ENCODE assay signal across 22 mouse cellular contexts in genomic region chr14:18367025-18367424, GRCm38 (mm10). TPM values are rescaled to one million over a fixed set of nuclear protein-coding genes. Genes with fewer than 3 reads are reported as not detected.
DNase-seq lines count a peak whose midpoint lies in the region; ATAC-seq and TF ChIP-seq lines count a peak whose summit lies in the region.
"Had no signal": no experiment of that assay in that cellular context is flagged by ENCODE, and none has a peak within 500 bp of the region (broad histone marks: within the 10 kb centered on the region; RNA-seq: fewer than 3 reads in every experiment).

No protein-coding gene starts in this region.

- H3K36me3 ChIP-seq in kidney, embryonic 16.5 days (ENCODE audit: insufficient read depth, low read length) = no peaks in the 10 kb centered on the region
- no peaks in the 10 kb centered on the region for H3K36me3 ChIP-seq in liver, postnatal 0 days (replicated peaks; ENCODE audit: insufficient read depth, low read length)
- no peaks in the 10 kb centered on the region for H3K36me3 ChIP-seq in liver, embryonic 12.5 days
- H3K36me3 ChIP-seq: embryonic facial prominence, embryonic 12.5 days; forebrain, embryonic 15.5 days; G1E; heart, embryonic 10.5 days; hindbrain, embryonic 12.5 days had no signal

- H3K9me3 ChIP-seq in kidney, embryonic 16.5 days (ENCODE audit: low read length) = no peaks in the 10 kb centered on the region
- no peaks in the 10 kb centered on the region for H3K9me3 ChIP-seq in liver, postnatal 0 days (ENCODE audit: low read length)
- H3K9me3 ChIP-seq in liver, embryonic 12.5 days (replicated peaks) = no peaks in the 10 kb centered on the region
- H3K9me3 ChIP-seq: embryonic facial prominence, embryonic 12.5 days; forebrain, embryonic 15.5 days; G1E; heart, embryonic 10.5 days; hindbrain, embryonic 12.5 days had no signal

- TF ChIP-seq EP300 in liver, postnatal 0 days (IDR thresholded peaks at IDR 0.05; ENCODE audit: low read depth) = no peak

- H3K4me2 ChIP-seq in kidney, embryonic 16.5 days (replicated peaks; ENCODE audit: low read depth, low read length) = no peak overlapping the region
- no peak overlapping the region for H3K4me2 ChIP-seq in liver, postnatal 0 days (ENCODE audit: low read depth, low read length)
- H3K4me2 ChIP-seq in liver, embryonic 12.5 days = no peak overlapping the region
- H3K4me2 ChIP-seq: embryonic facial prominence, embryonic 12.5 days; forebrain, embryonic 15.5 days; hindbrain, embryonic 12.5 days had no signal

- no peak overlapping the region for H3K9ac ChIP-seq in kidney, embryonic 16.5 days (replicated peaks; ENCODE audit: low read length)
- no peak overlapping the region for H3K9ac ChIP-seq in liver, postnatal 0 days (replicated peaks)
- H3K9ac ChIP-seq in liver, embryonic 12.5 days = no peak overlapping the region
- H3K9ac ChIP-seq: embryonic facial prominence, embryonic 12.5 days; forebrain, embryonic 15.5 days; hindbrain, embryonic 12.5 days had no signal

- DNase-seq in embryo, embryonic 10 days (ENCODE audit: low spot score) = peak; percentile 20
- no peak for DNase-seq in embryo, embryonic 11 days
- DNase-seq in kidney, adult 8-10 months = peak; percentile 34 to 40
- DNase-seq in liver, postnatal 0 days = peak; percentile 24
- DNase-seq in gastrocnemius, adult 18-20 months (ENCODE audit: low spot score) = no peak
- DNase-seq: adrenal gland, adult 8-10 months; adrenal gland, postnatal 36 days; B cell, adult 2 months; cerebellum, adult 2 months; cerebellum, postnatal 10 days; gastrocnemius, postnatal 10 days; heart, adult 18-20 months; heart, postnatal 10 days; heart, postnatal 4 days had no signal

- no peaks in the 10 kb centered on the region for H3K27me3 ChIP-seq in kidney, embryonic 16.5 days (ENCODE audit: insufficient read depth, low read length)
- no peaks in the 10 kb centered on the region for H3K27me3 ChIP-seq in liver, postnatal 0 days (ENCODE audit: insufficient read depth, low read length)
- no peaks in the 10 kb centered on the region for H3K27me3 ChIP-seq in liver, embryonic 12.5 days (replicated peaks)
- H3K27me3 ChIP-seq: embryonic facial prominence, embryonic 12.5 days; forebrain, embryonic 15.5 days; hindbrain, embryonic 12.5 days had no signal

- no peak for TF ChIP-seq CTCF in liver, postnatal 0 days (IDR thresholded peaks at IDR 0.05; ENCODE audit: low read depth)

- H3K4me3 ChIP-seq in kidney, embryonic 16.5 days (ENCODE audit: low read length) = no peak overlapping the region
- no peak overlapping the region for H3K4me3 ChIP-seq in liver, postnatal 0 days (ENCODE audit: low read depth, low read length)
- H3K4me3 ChIP-seq in liver, embryonic 12.5 days = no peak overlapping the region
- H3K4me3 ChIP-seq: embryonic facial prominence, embryonic 12.5 days; forebrain, embryonic 15.5 days; heart, embryonic 10.5 days; hindbrain, embryonic 12.5 days had no signal

- H3K27ac ChIP-seq in kidney, embryonic 16.5 days (ENCODE audit: low read length) = no peak overlapping the region
- H3K27ac ChIP-seq in liver, postnatal 0 days (ENCODE audit: low read depth) = no peak overlapping the region
- H3K27ac ChIP-seq in liver, embryonic 12.5 days = no peak overlapping the region
- H3K27ac ChIP-seq: embryonic facial prominence, embryonic 12.5 days; forebrain, embryonic 15.5 days; heart, embryonic 10.5 days; hindbrain, embryonic 12.5 days had no signal

- H3K4me1 ChIP-seq in kidney, embryonic 16.5 days (ENCODE audit: insufficient read depth, low read length) = no peaks in the 10 kb centered on the region
- H3K4me1 ChIP-seq in liver, postnatal 0 days (ENCODE audit: insufficient read depth) = peaks cover 4% of the 10 kb centered on the region
- no peaks in the 10 kb centered on the region for H3K4me1 ChIP-seq in liver, embryonic 12.5 days
- H3K4me1 ChIP-seq: embryonic facial prominence, embryonic 12.5 days; forebrain, embryonic 15.5 days; hindbrain, embryonic 12.5 days had no signal

- WGBS in kidney, embryonic 16.5 days = 56% methylated on average over 5 of the region's 5 CpGs
- 43% methylated on average over 5 of the region's 5 CpGs for WGBS in liver, postnatal 0 days (ENCODE audit: insufficient replicate concordance)
- WGBS in liver, embryonic 12.5 days (ENCODE audit: insufficient replicate concordance) = 51% methylated on average over 5 of the region's 5 CpGs

- no peak for ATAC-seq in kidney, embryonic 16.5 days (ENCODE audit: low FRiP score, low TSS enrichment)
- peak; percentile 31; the same call in 1 of the 2 replicates for ATAC-seq in liver, postnatal 0 days
- ATAC-seq in liver, embryonic 12.5 days = no peak
- ATAC-seq: CD4-positive, CD25-positive, alpha-beta regulatory T cell, adult 4 months; forebrain, embryonic 15.5 days had no signal

RNA-seq across cellular contexts. Expression of gene Ube2e1, which starts 35.4 kb away (rescaled TPM):
- polyA plus RNA-seq in kidney, embryonic 16.5 days (2015; fragmentation: Nextera tagmentation; extraction: Ambion mirVana) = 131 and 141 TPM in 2 replicates
- 40.8 and 43.5 TPM in 2 replicates for polyA plus RNA-seq in liver, postnatal 0 days (2015; fragmentation: Nextera tagmentation; extraction: Ambion mirVana)
- polyA plus RNA-seq in liver, embryonic 12.5 days (2016; fragmentation: Nextera tagmentation; extraction: Ambion mirVana) = 59.6 and 63.1 TPM in 2 replicates
- total RNA-seq in gastrocnemius, adult 18-20 months (2021) = 10 to 100 TPM; 89.6 to 97.0 TPM

Comparison
In these comparisons a context has a peak if more than half of its experiments do, and no peak if none do; other contexts are left out.
1. DNase-seq: peak in embryo, embryonic 10 days (single experiment), kidney, adult 8-10 months (2 of 2) and liver, postnatal 0 days (single experiment); none in embryo, embryonic 11 days (single experiment) and gastrocnemius, adult 18-20 months (single experiment).